Mouse (Mus musculus): ENCODE measurements around the gene Tpbg. TPM values are rescaled to one million over a fixed set of nuclear protein-coding genes. Genes with fewer than 3 reads are reported as not detected.

Tpbg gene
- polyA plus RNA-seq, 1 experiment = 12.5 TPM

GRCm38 (mm10) chr9:85843031-85843890 lies 1.1 kb downstream of the Tpbg start:
- TF ChIP-seq POLR2A (IDR thresholded peaks at IDR 0.05; ENCODE audit: extremely low read depth, insufficient read depth, low read length) (no peak), CTCF (IDR thresholded peaks at IDR 0.05; ENCODE audit: extremely low read depth, insufficient read depth, low read length) (no peak)
- H3K4me3 ChIP-seq (ENCODE audit: insufficient read depth, low read length) = peak overlapping the region; percentile 77
- no peaks in the 10 kb centered on the region for H3K4me1 ChIP-seq (ENCODE audit: control insufficient read depth, insufficient read depth, low read length)
- H3K27ac ChIP-seq (ENCODE audit: insufficient read depth, low read length) = no peak overlapping the region

- TF ChIP-seq CTCF (IDR thresholded peaks at IDR 0.05; ENCODE audit: extremely low read depth, insufficient read depth, low read length) = no peak
- Histone ChIP-seq H3K27ac (ENCODE audit: insufficient read depth, low read length) (no peak overlapping the region), H3K4me3 (ENCODE audit: insufficient read depth, low read length) (peak overlapping the region; percentile 77), H3K4me1 (ENCODE audit: control insufficient read depth, insufficient read depth, low read length) (no peaks in the 10 kb centered on the region)
These were observed 1.9 kb downstream of the Tpbg start for GRCm38 (mm10) chr9:85843891-85844646.

GRCm38 (mm10) chr9:85844647-85844983 lies 2.4 kb downstream of the Tpbg start:
- no peak overlapping the region for H3K27ac ChIP-seq (ENCODE audit: insufficient read depth, low read length)
- TF ChIP-seq CTCF (IDR thresholded peaks at IDR 0.05; ENCODE audit: extremely low read depth, insufficient read depth, low read length) (no peak), POLR2A (IDR thresholded peaks at IDR 0.05; ENCODE audit: extremely low read depth, insufficient read depth, low read length) (no peak)

GRCm38 (mm10) chr9:85846186-85846585 lies 4.0 kb downstream of the Tpbg start:
- TF ChIP-seq CTCF (IDR thresholded peaks at IDR 0.05; ENCODE audit: extremely low read depth, insufficient read depth, low read length) (no peak), POLR2A (IDR thresholded peaks at IDR 0.05; ENCODE audit: extremely low read depth, insufficient read depth, low read length) (no peak)
- Histone ChIP-seq H3K4me1 (ENCODE audit: control insufficient read depth, insufficient read depth, low read length) (no peaks in the 10 kb centered on the region), H3K27ac (ENCODE audit: insufficient read depth, low read length) (no peak overlapping the region), H3K4me3 (ENCODE audit: insufficient read depth, low read length) (no peak overlapping the region)

More at GRCm38 (mm10) chr9:85844647-85844983, 2.4 kb downstream of the Tpbg start:
- Histone ChIP-seq H3K4me3 (ENCODE audit: insufficient read depth, low read length) (peak overlapping the region; percentile 77), H3K4me1 (ENCODE audit: control insufficient read depth, insufficient read depth, low read length) (no peaks in the 10 kb centered on the region)

GRCm38 (mm10) chr9:85854780-85855179 lies 12.6 kb downstream of the Tpbg start:
- TF ChIP-seq CTCF (IDR thresholded peaks at IDR 0.05; ENCODE audit: extremely low read depth, insufficient read depth, low read length) (no peak), POLR2A (IDR thresholded peaks at IDR 0.05; ENCODE audit: extremely low read depth, insufficient read depth, low read length) (no peak)
- no peaks in the 10 kb centered on the region for H3K4me1 ChIP-seq (ENCODE audit: control insufficient read depth, insufficient read depth, low read length)
- no peak overlapping the region for H3K4me3 ChIP-seq (ENCODE audit: insufficient read depth, low read length)
- H3K27ac ChIP-seq (ENCODE audit: insufficient read depth, low read length) = no peak overlapping the region

GRCm38 (mm10) chr9:85856511-85856910 lies 14.3 kb downstream of the Tpbg start:
- TF ChIP-seq POLR2A (IDR thresholded peaks at IDR 0.05; ENCODE audit: extremely low read depth, insufficient read depth, low read length) (no peak), CTCF (IDR thresholded peaks at IDR 0.05; ENCODE audit: extremely low read depth, insufficient read depth, low read length) (no peak)
- Histone ChIP-seq H3K4me3 (ENCODE audit: insufficient read depth, low read length) (no peak overlapping the region), H3K27ac (ENCODE audit: insufficient read depth, low read length) (no peak overlapping the region), H3K4me1 (ENCODE audit: control insufficient read depth, insufficient read depth, low read length) (no peaks in the 10 kb centered on the region)

- TF ChIP-seq CTCF (IDR thresholded peaks at IDR 0.05; ENCODE audit: extremely low read depth, insufficient read depth, low read length) (no peak), POLR2A (IDR thresholded peaks at IDR 0.05; ENCODE audit: extremely low read depth, insufficient read depth, low read length) (no peak)
- H3K27ac ChIP-seq (ENCODE audit: insufficient read depth, low read length) = no peak overlapping the region
- H3K4me3 ChIP-seq (ENCODE audit: insufficient read depth, low read length) = no peak overlapping the region
- no peaks in the 10 kb centered on the region for H3K4me1 ChIP-seq (ENCODE audit: control insufficient read depth, insufficient read depth, low read length)
These were observed 18.9 kb downstream of the Tpbg start for GRCm38 (mm10) chr9:85861065-85861464.

- TF ChIP-seq POLR2A (IDR thresholded peaks at IDR 0.05; ENCODE audit: extremely low read depth, insufficient read depth, low read length) (no peak), CTCF (IDR thresholded peaks at IDR 0.05; ENCODE audit: extremely low read depth, insufficient read depth, low read length) (no peak)
- Histone ChIP-seq H3K4me3 (ENCODE audit: insufficient read depth, low read length) (no peak overlapping the region), H3K4me1 (ENCODE audit: control insufficient read depth, insufficient read depth, low read length) (no peaks in the 10 kb centered on the region), H3K27ac (ENCODE audit: insufficient read depth, low read length) (no peak overlapping the region)
These were observed 20.4 kb downstream of the Tpbg start for GRCm38 (mm10) chr9:85862562-85862961.

GRCm38 (mm10) chr9:85872908-85873307 lies 30.7 kb downstream of the Tpbg start:
- TF ChIP-seq POLR2A (IDR thresholded peaks at IDR 0.05; ENCODE audit: extremely low read depth, insufficient read depth, low read length) = no peak
- TF ChIP-seq CTCF (IDR thresholded peaks at IDR 0.05; ENCODE audit: extremely low read depth, insufficient read depth, low read length) = no peak
- Histone ChIP-seq H3K27ac (ENCODE audit: insufficient read depth, low read length) (no peak overlapping the region), H3K4me1 (ENCODE audit: control insufficient read depth, insufficient read depth, low read length) (no peaks in the 10 kb centered on the region), H3K4me3 (ENCODE audit: insufficient read depth, low read length) (no peak overlapping the region)

- Histone ChIP-seq H3K4me1 (ENCODE audit: control insufficient read depth, insufficient read depth, low read length) (no peaks in the 10 kb centered on the region), H3K4me3 (ENCODE audit: insufficient read depth, low read length) (no peak overlapping the region), H3K27ac (ENCODE audit: insufficient read depth, low read length) (no peak overlapping the region)
- TF ChIP-seq CTCF (IDR thresholded peaks at IDR 0.05; ENCODE audit: extremely low read depth, insufficient read depth, low read length) = no peak
- TF ChIP-seq POLR2A (IDR thresholded peaks at IDR 0.05; ENCODE audit: extremely low read depth, insufficient read depth, low read length) = no peak
These were observed 51.5 kb downstream of the Tpbg start for GRCm38 (mm10) chr9:85893681-85894080.

Other genes with a start within 250 kb of the Tpbg start
- 9.7 and 10.0 TPM in 2 replicates for gene Ibtk, start 93.0 kb upstream of the Tpbg start, polyA plus RNA-seq (2012; rRNA removed)